Mouse (Mus musculus) MEL (cell line): ENCODE measurements at regions not wholly inside any gene's neighbourhood (a gene's known extent, or its start where the extent isn't known, plus 50 kb on each side); places are given as distances from the start of the nearest gene placed in this dataset.

Experiments
- DNase-seq: peaks from one replicate; pipeline ENCODE4 v3.0.0; 2011; ENCODE audit warnings: low read depth, low spot score
- H3K27ac ChIP-seq: 2 replicates; pipeline ENCODE4 v1.5.1; 2012; ENCODE audit warnings: low read depth, mild to moderate bottlenecking, control low read depth, low read length, moderate library complexity; ENCODE audit not compliant: control insufficient read depth
- H3K27me3 ChIP-seq, 2 experiments: fragments of 150-350 bp in 1 of 2; sonication (generic) in 1 of 2; 2 replicates each; pipeline ENCODE4 v1.6.1; 2012; ENCODE audit warnings: low read length in 2 of 2, mild to moderate bottlenecking in 2 of 2, improper control_type of control experiment in 1 of 2, moderate library complexity in 1 of 2; ENCODE audit not compliant: insufficient read depth in 2 of 2, control insufficient read depth in 1 of 2
- H3K36me3 ChIP-seq, 2 experiments: 2 replicates each; pipeline ENCODE4 v1.6.1; 2012 to 2014; ENCODE audit warnings: low read length in 2 of 2, improper control_type of control experiment in 1 of 2, inconsistent platforms in 1 of 2, mild to moderate bottlenecking in 1 of 2; ENCODE audit not compliant: insufficient read depth in 2 of 2, control insufficient read depth in 1 of 2
- H3K4me1 ChIP-seq, 2 experiments: fragments of 150-350 bp in 1 of 2; sonication (generic) in 1 of 2; 2 replicates each; pipeline ENCODE4 v1.6.1; 2012; ENCODE audit warnings: low read length in 2 of 2, improper control_type of control experiment in 1 of 2, mild to moderate bottlenecking in 1 of 2; ENCODE audit not compliant: insufficient read depth in 2 of 2, control insufficient read depth in 1 of 2
- H3K4me3 ChIP-seq, 2 experiments: fragments of 150-350 bp in 1 of 2; sonication (generic) in 1 of 2; 2 replicates each; pipeline ENCODE4 v1.5.1; 2012; ENCODE audit warnings: low read depth in 2 of 2, low read length in 2 of 2, mild to moderate bottlenecking in 2 of 2, moderate library complexity in 2 of 2, control low read depth in 1 of 2, improper control_type of control experiment in 1 of 2; ENCODE audit not compliant: control insufficient read depth in 1 of 2, insufficient read depth in 1 of 2
- H3K79me2 ChIP-seq: 2 replicates; pipeline ENCODE4 v1.6.1; 2012; ENCODE audit warnings: mild to moderate bottlenecking, low read length, moderate library complexity; ENCODE audit not compliant: control insufficient read depth, poor library complexity, insufficient read depth
- H3K9ac ChIP-seq: 2 replicates; pipeline ENCODE4 v1.6.1; 2012; ENCODE audit warnings: low read depth, mild to moderate bottlenecking, control low read depth, low read length, moderate library complexity; ENCODE audit not compliant: control insufficient read depth, poor library complexity, severe bottlenecking
- H3K9me3 ChIP-seq: fragments of 150-350 bp; sonication (generic); replicated peaks from 2 replicates; pipeline ENCODE4 v1.6.1; 2012; ENCODE audit warnings: mild to moderate bottlenecking, low read length, improper control_type of control experiment, moderate library complexity; ENCODE audit not compliant: insufficient read depth
- CTCF ChIP-seq, 3 experiments: IDR thresholded peaks in 2 of 3; conservative IDR thresholded peaks in 1 of 3; 2 replicates each; pipeline ENCODE4 v1.5.1; 2011 to 2012; ENCODE audit warnings: low read length in 3 of 3, low read depth in 2 of 3, mild to moderate bottlenecking in 2 of 3, improper control_type of control experiment in 1 of 3, inconsistent platforms in 1 of 3, mixed read lengths in 1 of 3, moderate library complexity in 1 of 3; ENCODE audit not compliant: control insufficient read depth in 1 of 3, insufficient read depth in 1 of 3, poor library complexity in 1 of 3, severe bottlenecking in 1 of 3
- E2F4 ChIP-seq: IDR thresholded peaks from 2 replicates; pipeline ENCODE4 v1.6.1; 2011; ENCODE audit warnings: low read depth, low read length, improper control_type of control experiment, borderline replicate concordance
- ETS1 ChIP-seq: IDR thresholded peaks from 2 replicates; pipeline ENCODE4 v1.6.1; 2012; ENCODE audit warnings: low read depth, mild to moderate bottlenecking, inconsistent platforms, low read length, improper control_type of control experiment, moderate library complexity
- HCFC1 ChIP-seq: IDR thresholded peaks from 2 replicates; pipeline ENCODE4 v1.6.1; 2012; ENCODE audit warnings: low read depth, mild to moderate bottlenecking, inconsistent platforms, low read length, improper control_type of control experiment, moderate library complexity
- MAFK ChIP-seq: IDR thresholded peaks from 2 replicates; pipeline ENCODE4 v1.6.1; 2011; ENCODE audit warnings: low read depth, mild to moderate bottlenecking, low read length, improper control_type of control experiment, borderline replicate concordance
- MAX ChIP-seq: IDR thresholded peaks from 2 replicates; pipeline ENCODE4 v1.6.1; 2011; ENCODE audit warnings: low read length, improper control_type of control experiment
- MEF2A ChIP-seq: IDR thresholded peaks from 2 replicates; pipeline ENCODE4 v1.6.1; 2014; ENCODE audit warnings: low read depth, mild to moderate bottlenecking, inconsistent platforms, low read length, improper control_type of control experiment; ENCODE audit not compliant: poor library complexity, insufficient replicate concordance, severe bottlenecking; ENCODE audit errors: extremely low read depth
- MYB ChIP-seq: IDR thresholded peaks from 2 replicates; pipeline ENCODE4 v1.6.1; 2011; ENCODE audit warnings: mild to moderate bottlenecking, low read depth, low read length, improper control_type of control experiment
- MYC ChIP-seq: IDR thresholded peaks from 2 replicates; pipeline ENCODE4 v1.6.1; 2011; ENCODE audit warnings: low read depth, mild to moderate bottlenecking, low read length, improper control_type of control experiment, moderate library complexity
- NELFE ChIP-seq: IDR thresholded peaks from 2 replicates; pipeline ENCODE4 v1.6.1; 2011; ENCODE audit warnings: low read depth, low read length, improper control_type of control experiment
- POLR2A ChIP-seq, 2 experiments: IDR thresholded peaks; 2 replicates each; pipeline ENCODE4 v1.6.1; 2011 to 2012; ENCODE audit warnings: low read length in 2 of 2, mild to moderate bottlenecking in 2 of 2, control low read depth in 1 of 2, improper control_type of control experiment in 1 of 2, low read depth in 1 of 2, moderate library complexity in 1 of 2; ENCODE audit not compliant: control insufficient read depth in 1 of 2, insufficient read depth in 1 of 2, poor library complexity in 1 of 2
- POLR2AphosphoS5 ChIP-seq: IDR thresholded peaks from 2 replicates; pipeline ENCODE4 v1.6.1; 2012; ENCODE audit warnings: low read depth, borderline replicate concordance, mild to moderate bottlenecking, inconsistent platforms, low read length, moderate library complexity, mixed read lengths
- RAD21 ChIP-seq: IDR thresholded peaks from 2 replicates; pipeline ENCODE4 v1.6.1; 2011; ENCODE audit warnings: mild to moderate bottlenecking, low read depth, low read length, improper control_type of control experiment
- SIN3A ChIP-seq: IDR thresholded peaks from 2 replicates; pipeline ENCODE4 v1.6.1; 2012; ENCODE audit warnings: low read length, improper control_type of control experiment, inconsistent platforms
- TAL1 ChIP-seq: IDR thresholded peaks from 2 replicates; pipeline ENCODE4 v1.6.1; 2012; ENCODE audit warnings: mild to moderate bottlenecking, inconsistent platforms, low read length, moderate library complexity, mixed read lengths
- TBP ChIP-seq: IDR thresholded peaks from 2 replicates; pipeline ENCODE4 v1.8.0; 2011; ENCODE audit warnings: low read depth, low read length, improper control_type of control experiment
- TCF12 ChIP-seq: IDR thresholded peaks from 2 replicates; pipeline ENCODE4 v1.6.1; 2014; ENCODE audit warnings: low read depth, mild to moderate bottlenecking, inconsistent platforms, low read length, improper control_type of control experiment, moderate library complexity
- USF1 ChIP-seq: IDR thresholded peaks from 2 replicates; pipeline ENCODE4 v1.6.1; 2014; ENCODE audit warnings: low read depth, mild to moderate bottlenecking, inconsistent platforms, low read length, improper control_type of control experiment, moderate library complexity
- USF2 ChIP-seq, 2 experiments: IDR thresholded peaks; 2 replicates each; pipeline ENCODE4 v1.6.1; 2011 to 2012; ENCODE audit warnings: improper control_type of control experiment in 2 of 2, low read length in 2 of 2, borderline replicate concordance in 1 of 2, inconsistent platforms in 1 of 2, low read depth in 1 of 2, mild to moderate bottlenecking in 1 of 2; ENCODE audit not compliant: insufficient read depth in 1 of 2
- ZKSCAN1 ChIP-seq: IDR thresholded peaks from 2 replicates; pipeline ENCODE4 v1.6.1; 2012; ENCODE audit warnings: low read depth, mild to moderate bottlenecking, inconsistent platforms, low read length, improper control_type of control experiment, moderate library complexity
- ZMIZ1 ChIP-seq: IDR thresholded peaks from 2 replicates; pipeline ENCODE4 v1.6.1; 2012; ENCODE audit warnings: low read depth, mild to moderate bottlenecking, inconsistent platforms, low read length, improper control_type of control experiment, moderate library complexity
- ZNF384 ChIP-seq: IDR thresholded peaks from 2 replicates; pipeline ENCODE4 v1.6.1; 2012; ENCODE audit warnings: low read depth, mild to moderate bottlenecking, inconsistent platforms, low read length, improper control_type of control experiment

- Histone ChIP-seq H3K36me3 (no peaks in the 10 kb centered on the region), H3K4me1 (no peaks in the 10 kb centered on the region), H3K27me3 (no peaks in the 10 kb centered on the region), H3K9me3 (no peaks in the 10 kb centered on the region), H3K4me3 (no peak overlapping the region), H3K79me2 (no peaks in the 10 kb centered on the region), H3K9ac (no peak overlapping the region), H3K27ac (no peak overlapping the region)
- DNase-seq, result no peak
- TF ChIP-seq NELFE (no peak), USF1 (no peak), TAL1 (no peak), TBP (no peak), E2F4 (no peak)
Measured at GRCm38 (mm10) chr2:8782225-8782624, 1098.8 kb upstream of the 4930412O13Rik start.

- H3K4me3 ChIP-seq, result no peak overlapping the region
- H3K9me3 ChIP-seq, result no peaks in the 10 kb centered on the region
- no peaks in the 10 kb centered on the region for H3K36me3 ChIP-seq
- H3K9ac ChIP-seq, result no peak overlapping the region
- H3K79me2 ChIP-seq, result no peaks in the 10 kb centered on the region
- no peak for DNase-seq
- no peaks in the 10 kb centered on the region for H3K27me3 ChIP-seq
- no peak overlapping the region for H3K27ac ChIP-seq
- H3K4me1 ChIP-seq, result no peaks in the 10 kb centered on the region
- TF ChIP-seq HCFC1, result no peak
- TF ChIP-seq USF2 (IDR thresholded peaks at IDR 0.05; ENCODE audit: borderline replicate concordance in 1 of 2, insufficient read depth in 1 of 2, low read depth in 1 of 2, low read length in 2 of 2), result no peak
- no peak for TF ChIP-seq CTCF (IDR thresholded peaks at IDR 0.05 in 2 of 3, conservative IDR thresholded peaks at IDR 0.05 in 1 of 3; ENCODE audit: control insufficient read depth in 1 of 3, insufficient read depth in 1 of 3, low read depth in 2 of 3, low read length in 3 of 3, poor library complexity in 1 of 3, severe bottlenecking in 1 of 3)
- no peak for TF ChIP-seq MAX
- no peak for TF ChIP-seq TCF12
- TF ChIP-seq MYC, result no peak
- no peak for TF ChIP-seq POLR2A (IDR thresholded peaks at IDR 0.05; ENCODE audit: control insufficient read depth in 1 of 2, insufficient read depth in 1 of 2, low read depth in 1 of 2, low read length in 2 of 2, poor library complexity in 1 of 2)
- TF ChIP-seq ZKSCAN1, result no peak
- TF ChIP-seq, all 39 proteins: peak for 0
Measured at GRCm38 (mm10) chr2:8802061-8802460, 1079.0 kb upstream of the 4930412O13Rik start.

GRCm38 (mm10) chr2:8809609-8810008 is 1071.4 kb upstream of the 4930412O13Rik start:
- H3K4me3 ChIP-seq, result no peak overlapping the region
- H3K9me3 ChIP-seq, result no peaks in the 10 kb centered on the region
- H3K36me3 ChIP-seq, result no peaks in the 10 kb centered on the region
- no peak for DNase-seq
- H3K27me3 ChIP-seq, result no peaks in the 10 kb centered on the region
- H3K4me1 ChIP-seq, result no peaks in the 10 kb centered on the region
- no peaks in the 10 kb centered on the region for H3K79me2 ChIP-seq
- no peak overlapping the region for H3K27ac ChIP-seq
- TF ChIP-seq TAL1 (no peak), MYB (no peak), MAFK (no peak), MAX (no peak), MEF2A (no peak), TCF12 (no peak), RAD21 (no peak), ZMIZ1 (no peak), POLR2AphosphoS5 (no peak), USF2 (IDR thresholded peaks at IDR 0.05; ENCODE audit: borderline replicate concordance in 1 of 2, insufficient read depth in 1 of 2, low read depth in 1 of 2, low read length in 2 of 2) (no peak), ETS1 (no peak), ZNF384 (no peak), SIN3A (no peak)
- TF ChIP-seq, all 39 proteins: peak for 0
- H3K9ac ChIP-seq, result no peak overlapping the region
